Mouse (Mus musculus) midbrain, postnatal 0 days (tissue): ENCODE data around the gene Adgrb2. TPM values are rescaled to one million over a fixed set of nuclear protein-coding genes. Genes with fewer than 3 reads are reported as not detected.

ENCODE experiments used
- ATAC-seq: fragments of 200-750 bp; cut with Nextera tagmentation; 2 replicates; pipeline ENCODE4 v1.8.0; 2017; ENCODE audit warnings: moderate number of reproducible peaks, mild to moderate bottlenecking, moderate TSS enrichment, moderate library complexity; ENCODE audit not compliant: low FRiP score
- DNase-seq: peaks from one replicate; pipeline ENCODE4 v3.0.0-alpha.2; 2015; ENCODE audit warnings: low spot score
- H3K27ac ChIP-seq: fragments of 300-500 bp; sonication (generic); 2 replicates; pipeline ENCODE4 v1.5.1; 2014; ENCODE audit warnings: low read depth, mild to moderate bottlenecking, low read length, mixed read lengths
- H3K27me3 ChIP-seq: fragments of 300-500 bp; sonication (generic); 2 replicates; pipeline ENCODE4 v1.6.1; 2014; ENCODE audit warnings: low read length, control low read depth, mixed read lengths; ENCODE audit not compliant: insufficient read depth
- H3K36me3 ChIP-seq: fragments of 300-500 bp; sonication (generic); 2 replicates; pipeline ENCODE4 v1.6.1; 2014; ENCODE audit warnings: low read length, control low read depth, mixed read lengths; ENCODE audit not compliant: insufficient read depth
- H3K4me1 ChIP-seq: fragments of 300-500 bp; sonication (generic); 2 replicates; pipeline ENCODE4 v1.6.1; 2014; ENCODE audit warnings: mild to moderate bottlenecking, control low read depth, antibody characterized with exemption, low read length, mixed read lengths; ENCODE audit not compliant: insufficient read depth
- H3K4me2 ChIP-seq: fragments of 300-500 bp; sonication (generic); 2 replicates; pipeline ENCODE4 v1.6.1; 2014; ENCODE audit warnings: low read depth, mild to moderate bottlenecking, low read length, mixed read lengths; ENCODE audit not compliant: poor library complexity, severe bottlenecking
- H3K4me3 ChIP-seq: fragments of 300-500 bp; sonication (generic); 2 replicates; pipeline ENCODE4 v1.5.1; 2014; ENCODE audit warnings: low read depth, mild to moderate bottlenecking, low read length, moderate library complexity
- H3K9ac ChIP-seq: fragments of 300-500 bp; sonication (generic); replicated peaks from 2 replicates; pipeline ENCODE4 v1.6.1; 2014; ENCODE audit warnings: mild to moderate bottlenecking, low read length, moderate library complexity, mixed read lengths; ENCODE audit not compliant: poor library complexity, severe bottlenecking
- H3K9me3 ChIP-seq: fragments of 300-500 bp; sonication (generic); 2 replicates; pipeline ENCODE4 v1.6.1; 2016; ENCODE audit warnings: low read length, control low read depth
- CTCF ChIP-seq: IDR thresholded peaks from 2 replicates; pipeline ENCODE4 v1.5.1; 2016; ENCODE audit warnings: antibody characterized with exemption, mild to moderate bottlenecking
- WGBS: fragments of 180-500 bp; shearing (Covaris S2); extraction: QIAGEN DNeasy Blood & Tissue Kit; methylation state at CpG from one replicate; pipeline ENCODE4 v1.1.7; 2014; 5-methylcytosine and 5-hydroxymethylcytosine counted together
- polyA plus RNA-seq: library from polyadenylated mRNA; unstranded; fragments of >200 nt; fragmentation: Nextera tagmentation; extraction: Ambion mirVana; gene quantifications from 2 replicates; pipeline ENCODE4 v1.2.1, GENCODE M21; 2015
- total RNA-seq: library from RNA; depleted of rRNA; stranded (reverse); fragments of >200 nt; gene quantifications from 2 replicates; pipeline ENCODE4 v1.2.3, GENCODE M21; 2014

The Adgrb2 gene
- total and polyA plus RNA-seq, 2 experiments from 2014 or later = 17.9 to 312 TPM

- H3K4me1 ChIP-seq = 0 out of 2 replicates have a peak, but pooled peaks cover 4% of the 10 kb centered on the region
- H3K9ac ChIP-seq = no peak overlapping the region
- no peaks in the 10 kb centered on the region for H3K27me3 ChIP-seq
- no peak overlapping the region for H3K4me3 ChIP-seq
- no peaks in the 10 kb centered on the region for H3K9me3 ChIP-seq
- H3K36me3 ChIP-seq = peaks cover 52% of the 10 kb centered on the region
- TF ChIP-seq CTCF = no peak
- no peak overlapping the region for H3K4me2 ChIP-seq
- no peak overlapping the region for H3K27ac ChIP-seq
- WGBS = 93% methylated on average over 4 of the region's 4 CpGs
- DNase-seq (no peak), ATAC-seq (no peak)
Measured at GRCm38 (mm10) chr4:130010723-130011122, 26.1 kb downstream of the Adgrb2 start.

- WGBS = 83% methylated on average over 6 of the region's 6 CpGs
- H3K27me3 ChIP-seq = no peaks in the 10 kb centered on the region
Measured at GRCm38 (mm10) chr4:130012234-130012633, 27.6 kb downstream of the Adgrb2 start.

DNA sequence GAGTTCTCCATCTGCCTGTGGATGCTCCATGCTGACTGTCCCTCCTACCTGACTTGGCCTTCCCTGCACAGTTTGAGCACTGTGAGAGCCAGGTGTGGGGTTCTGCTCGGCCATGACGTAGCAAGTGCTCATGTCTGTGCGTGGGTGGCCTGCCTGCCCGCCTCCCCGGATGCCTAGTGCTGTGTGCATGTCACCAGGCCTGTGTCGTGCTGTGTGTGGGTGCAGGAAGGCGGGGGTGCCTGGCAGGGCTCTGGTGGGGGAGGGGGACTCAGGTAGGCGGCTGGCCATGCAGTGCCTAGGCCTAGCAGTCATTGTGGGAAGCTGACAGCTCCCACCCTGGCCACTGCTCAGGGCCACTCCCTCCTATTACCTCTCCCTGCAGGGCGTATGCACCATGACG, 28.4 kb downstream of the Adgrb2 start:
- TF ChIP-seq CTCF = no peak
- 62% methylated on average over 10 of the region's 10 CpGs for WGBS
- H3K27me3 ChIP-seq = no peaks in the 10 kb centered on the region
- no peak for DNase-seq
- H3K27ac ChIP-seq = no peak overlapping the region
- no peak overlapping the region for H3K9ac ChIP-seq
- peaks cover 62% of the 10 kb centered on the region for H3K36me3 ChIP-seq
- no peak overlapping the region for H3K4me2 ChIP-seq
- 0 out of 2 replicates have a peak, but pooled peaks have one; percentile 17 for ATAC-seq
- H3K4me3 ChIP-seq = no peak overlapping the region
- H3K4me1 ChIP-seq = no peaks in the 10 kb centered on the region
- H3K9me3 ChIP-seq = no peaks in the 10 kb centered on the region

More at GRCm38 (mm10) chr4:130012234-130012633, 27.6 kb downstream of the Adgrb2 start:
- Histone ChIP-seq H3K4me2 (no peak overlapping the region), H3K4me3 (no peak overlapping the region), H3K9me3 (no peaks in the 10 kb centered on the region), H3K27ac (no peak overlapping the region), H3K9ac (no peak overlapping the region), H3K36me3 (peaks cover 59% of the 10 kb centered on the region), H3K4me1 (no peaks in the 10 kb centered on the region)
- no peak for TF ChIP-seq CTCF
- DNase-seq (no peak), ATAC-seq (no peak)

DNA sequence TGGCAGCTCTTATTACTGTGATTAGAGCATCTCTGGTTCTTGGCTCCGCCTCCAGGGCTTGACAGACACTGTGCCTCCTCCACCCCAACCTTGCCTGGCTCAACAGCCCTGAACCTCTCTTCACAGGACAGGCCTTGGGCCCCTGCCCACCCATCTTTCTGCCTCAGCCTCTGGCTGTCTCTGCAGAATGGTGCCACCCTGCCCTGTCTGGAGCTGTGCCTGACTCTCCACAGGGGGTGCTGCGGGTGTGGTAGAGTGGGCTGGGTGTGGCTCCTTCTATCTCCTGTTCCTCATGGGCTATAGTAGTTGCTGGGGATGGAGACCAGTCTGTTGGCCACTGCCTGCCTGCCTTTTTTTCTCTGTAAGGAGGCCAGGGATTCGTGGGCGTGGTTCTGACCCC, 31.3 kb downstream of the Adgrb2 start:
- Histone ChIP-seq H3K27ac (no peak overlapping the region), H3K27me3 (no peaks in the 10 kb centered on the region), H3K9ac (no peak overlapping the region), H3K4me1 (no peaks in the 10 kb centered on the region), H3K9me3 (no peaks in the 10 kb centered on the region), H3K36me3 (peaks cover 57% of the 10 kb centered on the region), H3K4me2 (no peak overlapping the region), H3K4me3 (no peak overlapping the region)
- TF ChIP-seq CTCF = no peak
- 72% methylated on average over 4 of the region's 4 CpGs for WGBS
- DNase-seq (no peak), ATAC-seq (no peak)

GRCm38 (mm10) chr4:130017036-130017674, 32.5 kb downstream of the Adgrb2 start:
- peaks cover 52% of the 10 kb centered on the region for H3K36me3 ChIP-seq
- 74% methylated on average over 18 of the region's 18 CpGs for WGBS
- H3K4me3 ChIP-seq = no peak overlapping the region
- H3K27ac ChIP-seq = no peak overlapping the region
- no peak for DNase-seq
- no peaks in the 10 kb centered on the region for H3K27me3 ChIP-seq
- H3K9me3 ChIP-seq = no peaks in the 10 kb centered on the region
- no peaks in the 10 kb centered on the region for H3K4me1 ChIP-seq
- no peak overlapping the region for H3K9ac ChIP-seq
- H3K4me2 ChIP-seq = no peak overlapping the region
- no peak for TF ChIP-seq CTCF
- ATAC-seq = no peak

DNA sequence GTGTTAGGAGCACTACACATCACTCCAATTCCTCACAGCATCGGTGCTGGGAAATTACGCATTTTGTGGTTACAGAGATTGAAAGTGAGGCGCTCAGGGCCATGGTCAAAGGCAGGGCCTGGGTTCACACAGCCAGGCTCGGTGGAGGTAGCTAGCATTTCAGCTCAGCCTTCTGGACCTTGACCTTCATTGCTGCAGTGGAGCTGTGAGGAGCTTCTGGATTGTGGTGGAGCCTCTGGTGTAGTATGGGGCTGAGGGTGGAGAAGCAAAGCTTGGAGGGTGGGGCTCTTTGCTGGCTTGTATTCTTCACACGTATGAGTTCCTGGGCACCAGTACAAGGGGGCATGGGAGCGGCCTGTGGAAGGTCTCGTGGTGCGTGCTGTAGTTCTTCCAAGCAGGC, 38.3 kb downstream of the Adgrb2 start:
- 90% methylated on average over 8 of the region's 8 CpGs for WGBS
- H3K9ac ChIP-seq = no peak overlapping the region
- TF ChIP-seq CTCF = no peak
- H3K27ac ChIP-seq = no peak overlapping the region
- no peaks in the 10 kb centered on the region for H3K27me3 ChIP-seq
- H3K36me3 ChIP-seq = peaks cover 22% of the 10 kb centered on the region
- DNase-seq (no peak), ATAC-seq (no peak)
- no peaks in the 10 kb centered on the region for H3K9me3 ChIP-seq
- H3K4me3 ChIP-seq = no peak overlapping the region
- H3K4me1 ChIP-seq = no peaks in the 10 kb centered on the region
- no peak overlapping the region for H3K4me2 ChIP-seq
